Mouse (Mus musculus) liver, embryonic 13.5 days (tissue): Measurements from ENCODE around the gene Stra6. TPM values are rescaled to one million over a fixed set of nuclear protein-coding genes. Genes with fewer than 3 reads are reported as not detected.
A peak's percentile ranks its signal among the peaks of the same experiment; 100 is the strongest.

Source experiments
- ATAC-seq: fragments of 200-750 bp; cut with Nextera tagmentation; 2 replicates; pipeline ENCODE4 v1.8.0; 2017; ENCODE audit warnings: low read depth, mild to moderate bottlenecking, moderate number of reproducible peaks, moderate library complexity
- DNase-seq: peaks from one replicate; pipeline ENCODE4 v3.0.0; 2022
- H3K27ac ChIP-seq: fragments of 300-500 bp; sonication (generic); 2 replicates; pipeline ENCODE4 v1.5.1; 2015; ENCODE audit warnings: moderate library complexity, mild to moderate bottlenecking, inconsistent platforms
- H3K27me3 ChIP-seq: fragments of 300-500 bp; sonication (generic); 2 replicates; pipeline ENCODE4 v1.6.1; 2015; ENCODE audit warnings: mild to moderate bottlenecking, inconsistent platforms
- H3K36me3 ChIP-seq: fragments of 300-500 bp; sonication (generic); 2 replicates; pipeline ENCODE4 v1.6.1; 2015; ENCODE audit warnings: mild to moderate bottlenecking, inconsistent platforms
- H3K4me1 ChIP-seq: fragments of 300-500 bp; sonication (generic); replicated peaks from 2 replicates; pipeline ENCODE4 v1.6.1; 2015; ENCODE audit warnings: inconsistent platforms
- H3K4me2 ChIP-seq: fragments of 300-500 bp; sonication (generic); 2 replicates; pipeline ENCODE4 v1.6.1; 2015; ENCODE audit warnings: inconsistent platforms, mild to moderate bottlenecking, moderate library complexity
- H3K4me3 ChIP-seq: fragments of 300-500 bp; sonication (generic); replicated peaks from 2 replicates; pipeline ENCODE4 v1.5.1; 2015; ENCODE audit warnings: mild to moderate bottlenecking, inconsistent platforms
- H3K9ac ChIP-seq: fragments of 300-500 bp; sonication (generic); 2 replicates; pipeline ENCODE4 v1.6.1; 2015; ENCODE audit warnings: mild to moderate bottlenecking, inconsistent platforms
- H3K9me3 ChIP-seq: fragments of 300-500 bp; sonication (generic); replicated peaks from 2 replicates; pipeline ENCODE4 v1.6.1; 2016; ENCODE audit warnings: inconsistent platforms
- WGBS: fragments of 180-500 bp; shearing (Covaris S2); methylation state at CpG from one replicate; pipeline ENCODE4 v1.1.7; 2015; ENCODE audit not compliant: insufficient replicate concordance; 5-methylcytosine and 5-hydroxymethylcytosine counted together
- polyA plus RNA-seq: library from polyadenylated mRNA; unstranded; fragments of >200 nt; fragmentation: Nextera tagmentation; extraction: Ambion mirVana; gene quantifications from 2 replicates; pipeline ENCODE4 v1.2.1, GENCODE M21; 2015

The Stra6 gene
- polyA plus RNA-seq, 1 experiment from 2014 or later = 0.05 TPM

DNA sequence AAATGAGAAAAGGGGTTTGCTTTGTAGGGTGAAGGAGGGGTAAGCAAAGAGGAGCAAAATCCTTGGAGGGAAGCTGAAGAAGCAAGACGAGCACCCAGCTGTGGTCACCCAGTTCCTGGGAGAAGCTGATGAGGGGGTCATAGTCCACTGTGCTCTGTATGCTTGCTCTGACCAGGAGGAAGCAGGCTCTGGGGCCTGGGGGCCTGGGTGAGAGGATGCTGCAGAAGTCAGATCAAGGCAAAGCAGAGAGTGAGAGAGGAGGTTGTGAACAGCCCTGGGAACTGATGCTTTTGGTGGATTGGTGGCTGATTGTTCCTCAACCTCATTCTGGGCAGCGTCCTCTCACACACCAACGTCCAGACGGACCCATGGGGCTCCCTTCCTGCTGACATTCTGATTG is 113.6 kb downstream of the Stra6 start:
- no peak for ATAC-seq
- Histone ChIP-seq H3K4me3 (no peak overlapping the region), H3K27me3 (no peaks in the 10 kb centered on the region), H3K27ac (no peak overlapping the region), H3K9me3 (no peaks in the 10 kb centered on the region), H3K9ac (no peak overlapping the region), H3K4me1 (no peaks in the 10 kb centered on the region), H3K4me2 (no peak overlapping the region), H3K36me3 (no peaks in the 10 kb centered on the region)
- 48% methylated on average over 4 of the region's 4 CpGs for WGBS
- DNase-seq = no peak

- DNase-seq (no peak), ATAC-seq (no peak)
- Histone ChIP-seq H3K9ac (no peak overlapping the region), H3K4me1 (no peaks in the 10 kb centered on the region), H3K27me3 (no peaks in the 10 kb centered on the region), H3K9me3 (no peaks in the 10 kb centered on the region), H3K27ac (no peak overlapping the region), H3K4me3 (no peak overlapping the region), H3K36me3 (no peaks in the 10 kb centered on the region), H3K4me2 (no peak overlapping the region)
- 73% methylated on average over 2 of the region's 2 CpGs for WGBS
These were observed 115.8 kb downstream of the Stra6 start for GRCm38 (mm10) chr9:58179390-58179789.

GRCm38 (mm10) chr9:58184456-58184855 is 120.9 kb downstream of the Stra6 start:
- Histone ChIP-seq H3K36me3 (no peaks in the 10 kb centered on the region), H3K4me2 (no peak overlapping the region), H3K4me3 (no peak overlapping the region), H3K27me3 (no peaks in the 10 kb centered on the region), H3K9ac (no peak overlapping the region), H3K27ac (no peak overlapping the region), H3K9me3 (no peaks in the 10 kb centered on the region), H3K4me1 (no peaks in the 10 kb centered on the region)
- no peak for ATAC-seq
- 64% methylated on average over 6 of the region's 6 CpGs for WGBS
- DNase-seq = no peak

GRCm38 (mm10) chr9:58194222-58194621 is 130.6 kb downstream of the Stra6 start:
- Histone ChIP-seq H3K36me3 (no peaks in the 10 kb centered on the region), H3K4me1 (peaks cover 18% of the 10 kb centered on the region; the same call in 1 of the 2 replicates), H3K4me3 (no peak overlapping the region), H3K4me2 (no peak overlapping the region), H3K9me3 (no peaks in the 10 kb centered on the region), H3K9ac (no peak overlapping the region), H3K27ac (no peak overlapping the region), H3K27me3 (peaks cover 76% of the 10 kb centered on the region)
- ATAC-seq (no peak), DNase-seq (no peak)
- WGBS = 40% methylated on average over 9 of the region's 9 CpGs

GRCm38 (mm10) chr9:58195671-58196070 is 132.1 kb downstream of the Stra6 start:
- Histone ChIP-seq H3K4me2 (no peak overlapping the region), H3K27ac (no peak overlapping the region), H3K9ac (no peak overlapping the region), H3K4me1 (peaks cover 19% of the 10 kb centered on the region; the same call in 1 of the 2 replicates), H3K9me3 (no peaks in the 10 kb centered on the region), H3K4me3 (no peak overlapping the region), H3K27me3 (peaks cover 85% of the 10 kb centered on the region), H3K36me3 (no peaks in the 10 kb centered on the region)
- no peak for ATAC-seq
- WGBS = 0% methylated on average over 1 of the region's 1 CpGs
- DNase-seq = no peak

DNA sequence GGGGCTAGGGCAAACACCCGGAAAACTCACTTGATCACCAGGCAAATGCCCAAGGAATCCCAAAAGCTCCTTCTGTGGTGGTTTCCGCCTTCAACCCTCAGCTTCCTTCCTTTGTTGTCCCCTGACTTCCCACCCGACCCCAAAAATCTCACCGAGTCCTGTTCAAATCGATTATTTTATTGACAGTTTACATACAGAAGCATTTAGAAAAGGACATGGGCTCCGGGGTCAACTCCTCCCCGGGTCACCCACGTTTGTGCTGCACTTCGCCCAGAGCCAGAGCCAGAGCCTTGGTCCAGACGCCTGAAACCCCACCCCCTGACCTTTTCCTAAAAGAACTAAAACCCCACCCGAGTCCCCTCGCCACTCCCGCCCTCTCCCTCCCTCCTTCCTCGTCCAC is 132.6 kb downstream of the Stra6 start:
- Histone ChIP-seq H3K9me3 (no peaks in the 10 kb centered on the region), H3K36me3 (no peaks in the 10 kb centered on the region), H3K9ac (no peak overlapping the region), H3K4me2 (no peak overlapping the region; the same call in 1 of the 2 replicates), H3K4me1 (peaks cover 19% of the 10 kb centered on the region; the same call in 1 of the 2 replicates), H3K4me3 (no peak overlapping the region), H3K27ac (no peak overlapping the region), H3K27me3 (peaks cover 85% of the 10 kb centered on the region)
- WGBS = 3% methylated on average over 14 of the region's 14 CpGs
- ATAC-seq (no peak), DNase-seq (no peak)

DNA sequence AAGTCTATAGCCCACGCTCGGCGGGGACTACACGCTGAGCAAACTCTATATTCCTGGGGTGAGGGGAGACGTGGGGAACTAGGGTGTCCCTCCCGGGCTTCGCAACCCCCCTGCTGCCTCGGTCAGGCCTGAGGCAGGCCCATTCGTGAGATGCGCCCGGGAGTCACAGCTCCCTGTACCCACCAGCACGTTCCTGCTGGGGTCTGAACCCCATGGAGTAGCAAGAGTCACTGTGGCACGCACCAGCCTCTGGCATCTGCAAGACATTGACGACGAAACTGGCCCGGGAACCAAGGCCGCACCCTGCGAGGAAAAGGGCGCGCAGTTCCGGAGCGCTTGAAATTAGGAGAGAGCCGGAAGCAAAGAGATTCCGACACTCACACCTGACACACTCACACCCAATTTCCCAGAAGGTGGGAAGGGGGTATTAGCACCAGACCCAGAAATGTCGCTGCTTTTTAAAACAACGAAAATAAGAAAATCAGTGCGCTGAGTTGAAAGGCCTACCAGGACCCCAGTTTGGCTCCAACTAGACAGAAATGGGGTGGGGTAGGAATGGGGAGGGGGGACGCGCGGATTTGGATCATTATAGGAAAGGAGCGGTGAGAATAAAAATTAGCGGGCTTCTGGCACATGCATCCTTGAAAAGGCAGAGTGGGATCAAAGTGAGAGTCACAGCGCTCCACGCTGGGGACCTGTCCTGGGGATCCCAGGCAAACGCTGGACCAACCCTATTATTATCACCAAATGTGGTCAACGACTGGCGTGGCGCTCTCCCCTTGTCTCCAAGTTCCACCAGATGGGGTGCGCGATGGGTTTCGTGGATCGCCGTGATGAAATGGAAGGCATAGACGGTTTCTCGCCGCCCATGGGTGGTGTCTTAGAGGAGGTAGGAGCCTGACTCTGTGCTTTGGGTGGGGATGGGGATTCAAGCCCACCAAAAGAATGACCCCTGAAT is 133.3 kb downstream of the Stra6 start:
- Histone ChIP-seq H3K36me3 (no peaks in the 10 kb centered on the region), H3K27me3 (peaks cover 92% of the 10 kb centered on the region), H3K4me3 (no peak overlapping the region), H3K27ac (no peak overlapping the region), H3K4me1 (peaks cover 19% of the 10 kb centered on the region; the same call in 1 of the 2 replicates), H3K9ac (no peak overlapping the region), H3K9me3 (no peaks in the 10 kb centered on the region), H3K4me2 (no peak overlapping the region; the same call in 1 of the 2 replicates)
- ATAC-seq (no peak), DNase-seq (no peak)
- 4% methylated on average over 46 of the region's 46 CpGs for WGBS

DNA sequence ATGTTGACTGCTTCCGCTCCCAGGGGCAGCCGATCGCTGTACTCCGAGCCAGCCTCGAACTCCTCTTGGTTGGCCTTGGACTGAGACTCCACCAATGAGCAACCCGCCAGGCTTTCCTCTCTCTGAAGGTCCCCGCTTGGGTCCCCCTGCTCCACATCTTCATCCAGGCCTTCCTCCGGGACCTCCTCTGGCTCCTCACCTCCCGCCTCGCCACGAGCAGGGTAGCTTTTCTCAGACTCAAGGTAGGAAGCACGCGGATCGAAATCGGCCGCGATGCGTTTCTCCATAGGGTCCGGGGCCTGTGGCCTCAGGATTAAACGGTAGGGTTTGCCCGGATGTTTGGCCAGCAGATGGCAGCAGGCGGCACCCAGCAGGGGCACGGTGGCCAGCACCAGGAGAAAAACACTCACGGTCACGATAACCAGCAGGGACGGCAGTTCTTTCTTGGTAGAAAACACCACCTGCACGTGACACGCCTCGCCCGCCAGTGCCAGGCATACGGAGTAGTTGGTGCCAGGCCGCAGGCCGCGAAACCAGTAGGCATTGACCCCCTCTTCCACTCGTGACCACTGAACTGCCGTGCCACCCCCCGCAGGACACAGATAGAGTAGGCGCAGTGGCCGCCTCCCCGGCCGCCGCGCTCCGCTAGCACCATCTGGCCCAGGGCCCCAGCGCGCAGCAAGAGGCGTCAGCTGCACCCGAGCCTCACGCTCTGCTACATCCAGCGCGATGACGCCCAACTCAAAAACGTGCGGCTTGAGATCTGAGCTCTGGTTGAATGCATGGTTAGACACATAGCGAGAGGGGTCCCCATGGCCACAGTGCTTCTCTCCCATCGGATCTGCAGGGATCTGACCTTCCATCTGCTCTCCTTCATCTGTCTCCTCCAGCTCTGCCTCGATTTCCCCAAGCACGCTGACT is 134.5 kb downstream of the Stra6 start:
- H3K27me3 ChIP-seq = peaks cover 100% of the 10 kb centered on the region
- ATAC-seq (no peak), DNase-seq (no peak)
- peaks cover 19% of the 10 kb centered on the region; the same call in 1 of the 2 replicates for H3K4me1 ChIP-seq
- H3K9ac ChIP-seq = no peak overlapping the region
- no peaks in the 10 kb centered on the region for H3K36me3 ChIP-seq
- no peak overlapping the region for H3K27ac ChIP-seq
- peak overlapping the region; percentile 21; the same call in 1 of the 2 replicates for H3K4me2 ChIP-seq
- 0 out of 2 replicates have a peak overlapping the region, but pooled peaks have one; percentile 9 for H3K4me3 ChIP-seq
- no peaks in the 10 kb centered on the region for H3K9me3 ChIP-seq
- WGBS = 2% methylated on average over 58 of the region's 58 CpGs

GRCm38 (mm10) chr9:58198801-58199371 is 135.3 kb downstream of the Stra6 start:
- ATAC-seq (no peak), DNase-seq (no peak)
- Histone ChIP-seq H3K9me3 (no peaks in the 10 kb centered on the region), H3K4me2 (no peak overlapping the region), H3K4me3 (no peak overlapping the region), H3K27ac (no peak overlapping the region), H3K27me3 (peaks cover 100% of the 10 kb centered on the region), H3K36me3 (no peaks in the 10 kb centered on the region), H3K9ac (no peak overlapping the region), H3K4me1 (peaks cover 24% of the 10 kb centered on the region)
- WGBS = 4% methylated on average over 38 of the region's 38 CpGs

- Histone ChIP-seq H3K36me3 (no peaks in the 10 kb centered on the region), H3K27ac (no peak overlapping the region), H3K9ac (no peak overlapping the region), H3K9me3 (no peaks in the 10 kb centered on the region), H3K4me2 (no peak overlapping the region), H3K4me3 (no peak overlapping the region), H3K4me1 (peaks cover 27% of the 10 kb centered on the region), H3K27me3 (peaks cover 99% of the 10 kb centered on the region)
- 3% methylated on average over 41 of the region's 41 CpGs for WGBS
- DNase-seq (no peak), ATAC-seq (no peak)
These were observed 136.0 kb downstream of the Stra6 start for GRCm38 (mm10) chr9:58199381-58200269.
